Mouse (Mus musculus): ENCODE results near the gene Zc3h12d. TPM values are rescaled to one million over a fixed set of nuclear protein-coding genes. Genes with fewer than 3 reads are reported as not detected.

Gene Zc3h12d
- polyA plus RNA-seq, 1 experiment from 2014 or later, result 0.07 TPM

GRCm38 (mm10) chr10:7861259-7861936 lies 29.1 kb downstream of the Zc3h12d start:
- Histone ChIP-seq H3K27me3 (ENCODE audit: control insufficient read depth, insufficient read depth, low read length) (no peaks in the 10 kb centered on the region; the same call in 1 of the 2 replicates), H3K9me3 (ENCODE audit: control insufficient read depth, low read length) (no peaks in the 10 kb centered on the region), H3K27ac (replicated peaks; ENCODE audit: low read depth, low read length) (no peak overlapping the region), H3K36me3 (ENCODE audit: control insufficient read depth, insufficient read depth, low read length) (no peaks in the 10 kb centered on the region), H3K4me3 (ENCODE audit: low read depth, low read length) (no peak overlapping the region), H3K9ac (ENCODE audit: low read length) (no peak overlapping the region), H3K4me1 (ENCODE audit: control insufficient read depth, insufficient read depth, low read length) (no peaks in the 10 kb centered on the region), H3K4me2 (ENCODE audit: low read depth, severe bottlenecking) (no peak overlapping the region)
- 89% methylated on average over 14 of the region's 14 CpGs for WGBS
- ATAC-seq (ENCODE audit: insufficient number of reproducible peaks, low FRiP score, low TSS enrichment, low read depth) (no peak), DNase-seq (ENCODE audit: low spot score) (peak; percentile 17)

GRCm38 (mm10) chr10:7861937-7862657 lies 29.8 kb downstream of the Zc3h12d start:
- WGBS, result 91% methylated on average over 25 of the region's 25 CpGs
- no peak overlapping the region for H3K4me2 ChIP-seq (ENCODE audit: low read depth, severe bottlenecking)
- no peak overlapping the region for H3K4me3 ChIP-seq (ENCODE audit: low read depth, low read length)
- no peak overlapping the region for H3K9ac ChIP-seq (ENCODE audit: low read length)
- H3K4me1 ChIP-seq (ENCODE audit: control insufficient read depth, insufficient read depth, low read length), result peaks cover under 1% of the 10 kb centered on the region; the same call in 1 of the 2 replicates
- no peak overlapping the region for H3K27ac ChIP-seq (replicated peaks; ENCODE audit: low read depth, low read length)
- no peaks in the 10 kb centered on the region for H3K9me3 ChIP-seq (ENCODE audit: control insufficient read depth, low read length)
- ATAC-seq (ENCODE audit: insufficient number of reproducible peaks, low FRiP score, low TSS enrichment, low read depth) (no peak), DNase-seq (ENCODE audit: low spot score) (peak; percentile 18)
- H3K36me3 ChIP-seq (ENCODE audit: control insufficient read depth, insufficient read depth, low read length), result no peaks in the 10 kb centered on the region
- peaks cover 7% of the 10 kb centered on the region for H3K27me3 ChIP-seq (ENCODE audit: control insufficient read depth, insufficient read depth, low read length)

- peaks cover 19% of the 10 kb centered on the region for H3K27me3 ChIP-seq (ENCODE audit: control insufficient read depth, insufficient read depth, low read length)
- H3K4me2 ChIP-seq (ENCODE audit: low read depth, severe bottlenecking), result no peak overlapping the region
- H3K9me3 ChIP-seq (ENCODE audit: control insufficient read depth, low read length), result no peaks in the 10 kb centered on the region
- WGBS, result 94% methylated on average over 6 of the region's 6 CpGs
- ATAC-seq (ENCODE audit: insufficient number of reproducible peaks, low FRiP score, low TSS enrichment, low read depth) (no peak), DNase-seq (ENCODE audit: low spot score) (peak; percentile 12)
- H3K4me3 ChIP-seq (ENCODE audit: low read depth, low read length), result no peak overlapping the region
- no peaks in the 10 kb centered on the region for H3K36me3 ChIP-seq (ENCODE audit: control insufficient read depth, insufficient read depth, low read length)
- H3K4me1 ChIP-seq (ENCODE audit: control insufficient read depth, insufficient read depth, low read length), result peaks cover 2% of the 10 kb centered on the region
- no peak overlapping the region for H3K9ac ChIP-seq (ENCODE audit: low read length)
- H3K27ac ChIP-seq (replicated peaks; ENCODE audit: low read depth, low read length), result no peak overlapping the region
Observed at GRCm38 (mm10) chr10:7863411-7863810, 31.1 kb downstream of the Zc3h12d start.

GRCm38 (mm10) chr10:7864184-7864583 lies 31.9 kb downstream of the Zc3h12d start:
- no peak overlapping the region for H3K27ac ChIP-seq (replicated peaks; ENCODE audit: low read depth, low read length)
- H3K9me3 ChIP-seq (ENCODE audit: control insufficient read depth, low read length), result no peaks in the 10 kb centered on the region
- H3K4me1 ChIP-seq (ENCODE audit: control insufficient read depth, insufficient read depth, low read length), result peaks cover 2% of the 10 kb centered on the region
- no peak overlapping the region for H3K4me3 ChIP-seq (ENCODE audit: low read depth, low read length)
- ATAC-seq (ENCODE audit: insufficient number of reproducible peaks, low FRiP score, low TSS enrichment, low read depth), result no peak; the same call in 1 of the 2 replicates
- H3K36me3 ChIP-seq (ENCODE audit: control insufficient read depth, insufficient read depth, low read length), result no peaks in the 10 kb centered on the region
- no peak overlapping the region for H3K4me2 ChIP-seq (ENCODE audit: low read depth, severe bottlenecking)
- no peak overlapping the region for H3K9ac ChIP-seq (ENCODE audit: low read length)
- peak; percentile 14 for DNase-seq (ENCODE audit: low spot score)
- peaks cover 21% of the 10 kb centered on the region for H3K27me3 ChIP-seq (ENCODE audit: control insufficient read depth, insufficient read depth, low read length)
- 80% methylated on average over 6 of the region's 6 CpGs for WGBS

GRCm38 (mm10) chr10:7864806-7865205 lies 32.5 kb downstream of the Zc3h12d start:
- peaks cover 21% of the 10 kb centered on the region for H3K27me3 ChIP-seq (ENCODE audit: control insufficient read depth, insufficient read depth, low read length)
- no peaks in the 10 kb centered on the region for H3K36me3 ChIP-seq (ENCODE audit: control insufficient read depth, insufficient read depth, low read length)
- no peak overlapping the region for H3K27ac ChIP-seq (replicated peaks; ENCODE audit: low read depth, low read length)
- DNase-seq (ENCODE audit: low spot score), result peak; percentile 16
- no peak overlapping the region for H3K9ac ChIP-seq (ENCODE audit: low read length)
- 91% methylated on average over 3 of the region's 3 CpGs for WGBS
- ATAC-seq (ENCODE audit: insufficient number of reproducible peaks, low FRiP score, low TSS enrichment, low read depth), result no peak
- H3K4me1 ChIP-seq (ENCODE audit: control insufficient read depth, insufficient read depth, low read length), result peaks cover 2% of the 10 kb centered on the region
- no peak overlapping the region for H3K4me3 ChIP-seq (ENCODE audit: low read depth, low read length)
- H3K4me2 ChIP-seq (ENCODE audit: low read depth, severe bottlenecking), result no peak overlapping the region
- H3K9me3 ChIP-seq (ENCODE audit: control insufficient read depth, low read length), result no peaks in the 10 kb centered on the region

GRCm38 (mm10) chr10:7866762-7867665 lies 34.7 kb downstream of the Zc3h12d start:
- no peaks in the 10 kb centered on the region for H3K36me3 ChIP-seq (ENCODE audit: control insufficient read depth, insufficient read depth, low read length)
- ATAC-seq (ENCODE audit: insufficient number of reproducible peaks, low FRiP score, low TSS enrichment, low read depth), result no peak

GRCm38 (mm10) chr10:7867666-7868030 lies 35.4 kb downstream of the Zc3h12d start:
- H3K27ac ChIP-seq (replicated peaks; ENCODE audit: low read depth, low read length), result no peak overlapping the region
- H3K27me3 ChIP-seq (ENCODE audit: control insufficient read depth, insufficient read depth, low read length), result peaks cover 21% of the 10 kb centered on the region
- H3K36me3 ChIP-seq (ENCODE audit: control insufficient read depth, insufficient read depth, low read length), result no peaks in the 10 kb centered on the region
- H3K4me3 ChIP-seq (ENCODE audit: low read depth, low read length), result peak overlapping the region; percentile 35
- H3K4me1 ChIP-seq (ENCODE audit: control insufficient read depth, insufficient read depth, low read length), result peaks cover 2% of the 10 kb centered on the region
- H3K9ac ChIP-seq (ENCODE audit: low read length), result peak overlapping the region; percentile 43; the same call in 1 of the 2 replicates
- peak overlapping the region; percentile 71 for H3K4me2 ChIP-seq (ENCODE audit: low read depth, severe bottlenecking)
- H3K9me3 ChIP-seq (ENCODE audit: control insufficient read depth, low read length), result no peaks in the 10 kb centered on the region
- ATAC-seq (ENCODE audit: insufficient number of reproducible peaks, low FRiP score, low TSS enrichment, low read depth), result no peak
- no peak for DNase-seq (ENCODE audit: low spot score)
- whole genome bisulfite sequencing, result 30% methylated on average over 21 of the region's 21 CpGs

More at GRCm38 (mm10) chr10:7866762-7867665, 34.7 kb downstream of the Zc3h12d start:
- peak; percentile 43 for DNase-seq (ENCODE audit: low spot score)
- H3K4me2 ChIP-seq (ENCODE audit: low read depth, severe bottlenecking), result peak overlapping the region; percentile 71
- H3K9ac ChIP-seq (ENCODE audit: low read length), result peak overlapping the region; percentile 43
- H3K27me3 ChIP-seq (ENCODE audit: control insufficient read depth, insufficient read depth, low read length), result peaks cover 21% of the 10 kb centered on the region
- H3K4me1 ChIP-seq (ENCODE audit: control insufficient read depth, insufficient read depth, low read length), result peaks cover 2% of the 10 kb centered on the region
- 17% methylated on average over 50 of the region's 50 CpGs for WGBS
- no peak overlapping the region for H3K27ac ChIP-seq (replicated peaks; ENCODE audit: low read depth, low read length)
- peak overlapping the region; percentile 35 for H3K4me3 ChIP-seq (ENCODE audit: low read depth, low read length)
- no peaks in the 10 kb centered on the region for H3K9me3 ChIP-seq (ENCODE audit: control insufficient read depth, low read length)

- ATAC-seq (ENCODE audit: insufficient number of reproducible peaks, low FRiP score, low TSS enrichment, low read depth) (no peak), DNase-seq (ENCODE audit: low spot score) (peak; percentile 19)
- Histone ChIP-seq H3K27ac (replicated peaks; ENCODE audit: low read depth, low read length) (no peak overlapping the region), H3K36me3 (ENCODE audit: control insufficient read depth, insufficient read depth, low read length) (no peaks in the 10 kb centered on the region), H3K4me2 (ENCODE audit: low read depth, severe bottlenecking) (no peak overlapping the region), H3K9me3 (ENCODE audit: control insufficient read depth, low read length) (no peaks in the 10 kb centered on the region), H3K4me1 (ENCODE audit: control insufficient read depth, insufficient read depth, low read length) (peaks cover 2% of the 10 kb centered on the region), H3K4me3 (ENCODE audit: low read depth, low read length) (no peak overlapping the region), H3K9ac (ENCODE audit: low read length) (no peak overlapping the region), H3K27me3 (ENCODE audit: control insufficient read depth, insufficient read depth, low read length) (peaks cover 21% of the 10 kb centered on the region)
- 67% methylated on average over 8 of the region's 8 CpGs for WGBS
Observed at GRCm38 (mm10) chr10:7869746-7870145, 37.5 kb downstream of the Zc3h12d start.
